In the genomic region with DNA sequence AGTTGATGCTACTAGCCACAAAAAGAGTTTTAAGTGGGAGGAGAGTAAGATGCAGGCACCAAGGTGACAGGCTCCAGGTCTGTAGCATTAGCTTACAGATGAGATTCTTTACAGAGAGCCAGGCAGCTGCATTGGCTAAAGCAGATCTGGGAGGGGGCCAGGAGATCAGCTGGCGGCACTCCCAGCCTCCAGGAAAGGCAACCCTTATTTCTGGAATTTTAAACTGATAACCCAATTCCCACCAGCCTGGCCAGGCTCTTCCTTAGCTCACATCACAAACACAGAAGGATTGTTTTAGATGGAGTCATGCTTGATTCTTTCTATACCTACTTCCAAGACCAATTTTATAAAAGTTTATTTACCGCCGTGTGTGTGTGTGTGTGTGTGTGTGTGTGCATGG, we compare ENCODE assay signal across 9 mouse cellular contexts. TPM values are rescaled to one million over a fixed set of nuclear protein-coding genes. Genes with fewer than 3 reads are reported as not detected.
A peak's percentile ranks its signal among the peaks of the same experiment; 100 is the strongest.
DNase-seq lines count a peak whose midpoint lies in the region; ATAC-seq lines count a peak whose summit lies in the region.
"Had no signal": no experiment of that assay in that cellular context is flagged by ENCODE, and none has a peak within 500 bp of the region (broad histone marks: within the 10 kb centered on the region; RNA-seq: fewer than 3 reads in every experiment).

No protein-coding gene starts in this region.

- ATAC-seq in CD4-positive, CD25-positive, alpha-beta regulatory T cell, adult 4 months = no peak

- peak; percentile 5 to 26 for DNase-seq in cerebellum, postnatal 14 days
- no peak for DNase-seq in cerebellum, adult 9-10 months
- DNase-seq in 3T3-L1 (ENCODE audit: low read depth, low spot score) = peak; percentile 8
- DNase-seq in heart, adult 8-10 months (ENCODE audit: low spot score) = peak; percentile 67
- DNase-seq in kidney, postnatal 14 days = peak; percentile 66
- DNase-seq in thymus, adult 18-20 months = no peak
- DNase-seq in urinary bladder, postnatal 10 days (ENCODE audit: low spot score) = no peak
- DNase-seq: cerebellum, adult 11 months had no signal

RNA-seq across cellular contexts. Expression of gene Tek, which starts 6.7 kb away (rescaled TPM):
- 10 to 100 TPM; 33.1 to 36.1 (median 33.6) TPM for total RNA-seq in heart, adult 8-10 months (2022)
- polyA plus RNA-seq in CD4-positive, CD25-positive, alpha-beta regulatory T cell, adult 4 months (2017; shearing (Covaris generic)) = not detected

Comparison
In these comparisons a context has a peak if more than half of its experiments do, and no peak if none do; other contexts are left out.
1. DNase-seq: peak in cerebellum, postnatal 14 days (2 of 2), 3T3-L1 (single experiment), heart, adult 8-10 months (single experiment) and kidney, postnatal 14 days (single experiment); none in cerebellum, adult 9-10 months (single experiment), thymus, adult 18-20 months (0 of 2) and urinary bladder, postnatal 10 days (single experiment).